Mouse (Mus musculus) cerebellum, adult 2 months (tissue): ENCODE measurements around the gene Cebpa.

Experiments used
- CTCF ChIP-seq: fragments of 200-500 bp; IDR thresholded peaks from 2 replicates; pipeline ENCODE4 v1.5.1; 2011; ENCODE audit warnings: low read depth, mild to moderate bottlenecking, control low read depth, low read length, moderate library complexity, borderline replicate concordance; ENCODE audit not compliant: insufficient read depth
- POLR2A ChIP-seq: fragments of 200-500 bp; IDR thresholded peaks from 2 replicates; pipeline ENCODE4 v1.6.1; 2011; ENCODE audit warnings: low read length, control low read depth, borderline replicate concordance; ENCODE audit not compliant: insufficient read depth

GRCm38 (mm10) chr7:35134621-35135020, 15.5 kb downstream of the Cebpa start:
- no peak for TF ChIP-seq CTCF
- no peak for TF ChIP-seq POLR2A
